Mouse (Mus musculus) erythroblast, embryonic 14.5 days (primary cell): Measurements from ENCODE around the gene Bmpr1a. TPM values are rescaled to one million over a fixed set of nuclear protein-coding genes. Genes with fewer than 3 reads are reported as not detected.

Source experiments
- H3K27me3 ChIP-seq: 2 replicates; pipeline ENCODE4 v1.6.1; 2012; ENCODE audit warnings: inconsistent platforms; ENCODE audit not compliant: control insufficient read depth
- H3K36me3 ChIP-seq: 2 replicates; pipeline ENCODE4 v1.6.1; 2012; ENCODE audit warnings: mild to moderate bottlenecking, inconsistent platforms; ENCODE audit not compliant: control insufficient read depth
- H3K4me1 ChIP-seq: 2 replicates; pipeline ENCODE4 v1.6.1; 2012; ENCODE audit warnings: inconsistent platforms; ENCODE audit not compliant: control insufficient read depth
- H3K4me3 ChIP-seq: replicated peaks from 2 replicates; pipeline ENCODE3; 2012; ENCODE audit warnings: moderate library complexity, mild to moderate bottlenecking, inconsistent platforms
- H3K9me3 ChIP-seq: 2 replicates; pipeline ENCODE4 v1.6.1; 2012; ENCODE audit warnings: low read length, inconsistent platforms, mixed read lengths; ENCODE audit not compliant: control insufficient read depth
- GATA1 ChIP-seq: IDR thresholded peaks from 2 replicates; pipeline ENCODE4 v1.6.1; 2012; ENCODE audit warnings: low read length, inconsistent platforms, mixed read lengths
- TAL1 ChIP-seq: IDR thresholded peaks from 3 replicates; pipeline ENCODE4 v1.6.1; 2012; ENCODE audit warnings: low read length, inconsistent platforms, mixed read lengths
- polyA plus RNA-seq: library from polyadenylated mRNA; stranded (reverse); fragments of >175 nt; gene quantifications from 2 replicates; pipeline ENCODE4 v1.2.3, GENCODE M21; 2012

The Bmpr1a gene
- polyA plus RNA-seq, 1 experiment, result not detected

- Histone ChIP-seq H3K4me3 (no peak overlapping the region), H3K9me3 (no peaks in the 10 kb centered on the region), H3K4me1 (no peaks in the 10 kb centered on the region), H3K36me3 (no peaks in the 10 kb centered on the region), H3K27me3 (no peaks in the 10 kb centered on the region)
- TF ChIP-seq GATA1 (no peak), TAL1 (no peak)
Measured at GRCm38 (mm10) chr14:34393295-34393694, 109.8 kb downstream of the Bmpr1a start.

DNA sequence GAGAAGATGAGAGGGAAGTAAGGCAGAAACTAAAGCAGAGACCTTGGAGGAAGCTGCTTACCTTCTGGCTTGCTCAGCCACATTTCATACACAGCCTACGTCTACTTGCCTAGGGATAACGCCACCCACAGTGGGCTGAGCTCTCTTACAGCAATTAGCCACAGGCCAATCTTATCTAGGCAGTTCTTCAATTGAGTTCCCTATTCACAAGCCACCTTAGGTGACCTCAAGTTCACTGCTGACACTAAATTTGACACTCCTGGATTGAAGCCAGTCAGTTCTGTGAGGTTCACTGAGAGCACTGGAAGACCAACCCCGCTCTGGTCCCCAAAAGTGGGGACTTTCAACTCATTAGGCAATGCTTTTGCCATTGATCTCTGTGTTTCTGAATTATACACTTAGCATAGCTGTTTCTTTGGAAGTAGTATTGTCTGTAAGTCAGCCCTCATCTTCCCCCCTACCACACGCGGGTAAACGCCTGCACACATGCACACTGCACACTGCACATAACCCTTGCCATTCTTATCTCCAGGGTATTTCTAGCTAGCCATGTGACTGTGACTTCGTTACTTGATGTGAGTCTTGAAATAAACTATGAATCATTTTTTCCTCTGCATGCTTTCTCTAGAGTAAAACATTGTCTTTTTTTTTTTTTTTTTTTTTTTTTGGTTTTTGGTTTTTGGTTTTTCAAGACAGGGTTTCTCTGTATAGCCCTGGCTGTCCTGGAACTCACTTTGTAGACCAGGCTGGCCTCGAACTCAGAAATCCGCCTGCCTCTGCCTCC, 120.0 kb downstream of the Bmpr1a start:
- no peaks in the 10 kb centered on the region for H3K9me3 ChIP-seq
- no peak for TF ChIP-seq GATA1
- TF ChIP-seq TAL1, result no peak
- no peaks in the 10 kb centered on the region for H3K4me1 ChIP-seq
- no peaks in the 10 kb centered on the region for H3K27me3 ChIP-seq
- no peaks in the 10 kb centered on the region for H3K36me3 ChIP-seq
- no peak overlapping the region for H3K4me3 ChIP-seq

GRCm38 (mm10) chr14:34378560-34379331, 124.4 kb downstream of the Bmpr1a start:
- no peaks in the 10 kb centered on the region for H3K36me3 ChIP-seq
- H3K27me3 ChIP-seq, result no peaks in the 10 kb centered on the region
- no peak overlapping the region for H3K4me3 ChIP-seq
- no peaks in the 10 kb centered on the region for H3K4me1 ChIP-seq
- TF ChIP-seq GATA1 (no peak), TAL1 (no peak)
- H3K9me3 ChIP-seq, result no peaks in the 10 kb centered on the region

DNA sequence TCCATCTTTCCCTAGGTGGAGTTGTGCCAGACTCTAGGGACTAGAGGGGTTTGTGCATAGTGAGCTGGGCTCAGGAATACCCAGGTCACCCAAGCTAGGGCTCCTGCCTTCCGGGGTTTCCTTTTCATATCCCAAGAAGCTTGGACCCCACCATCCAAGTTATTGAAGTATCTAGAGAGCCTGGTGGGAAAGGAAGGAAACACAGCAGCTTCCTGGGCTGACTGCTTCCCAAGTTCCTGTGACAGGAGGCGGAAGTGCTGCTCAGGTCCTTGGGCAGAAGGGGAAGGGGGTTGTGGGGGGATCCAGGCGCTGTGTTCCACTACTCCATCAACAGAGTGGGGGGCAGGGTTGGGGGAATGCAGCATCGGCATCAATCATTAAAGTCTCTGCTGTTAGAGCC, 126.0 kb downstream of the Bmpr1a start:
- Histone ChIP-seq H3K4me1 (no peaks in the 10 kb centered on the region), H3K9me3 (no peaks in the 10 kb centered on the region), H3K4me3 (no peak overlapping the region), H3K27me3 (no peaks in the 10 kb centered on the region), H3K36me3 (no peaks in the 10 kb centered on the region)
- TF ChIP-seq GATA1 (no peak), TAL1 (no peak)

GRCm38 (mm10) chr14:34375941-34376340, 127.2 kb downstream of the Bmpr1a start:
- no peaks in the 10 kb centered on the region for H3K36me3 ChIP-seq
- no peaks in the 10 kb centered on the region for H3K4me1 ChIP-seq
- H3K4me3 ChIP-seq, result no peak overlapping the region
- H3K27me3 ChIP-seq, result no peaks in the 10 kb centered on the region
- H3K9me3 ChIP-seq, result no peaks in the 10 kb centered on the region
- TF ChIP-seq TAL1 (no peak), GATA1 (no peak)

- Histone ChIP-seq H3K27me3 (no peaks in the 10 kb centered on the region), H3K9me3 (no peaks in the 10 kb centered on the region), H3K4me1 (no peaks in the 10 kb centered on the region), H3K4me3 (no peak within 1 kb of the TSS), H3K36me3 (no peaks in the 10 kb centered on the region)
- TF ChIP-seq TAL1 (no peak), GATA1 (no peak)
Measured at GRCm38 (mm10) chr14:34375415-34375904, 127.7 kb downstream of the Bmpr1a start, which contains the start of gene Mmrn2. TSS of gene Mmrn2 (plus strand) at chr14:34375465.

DNA sequence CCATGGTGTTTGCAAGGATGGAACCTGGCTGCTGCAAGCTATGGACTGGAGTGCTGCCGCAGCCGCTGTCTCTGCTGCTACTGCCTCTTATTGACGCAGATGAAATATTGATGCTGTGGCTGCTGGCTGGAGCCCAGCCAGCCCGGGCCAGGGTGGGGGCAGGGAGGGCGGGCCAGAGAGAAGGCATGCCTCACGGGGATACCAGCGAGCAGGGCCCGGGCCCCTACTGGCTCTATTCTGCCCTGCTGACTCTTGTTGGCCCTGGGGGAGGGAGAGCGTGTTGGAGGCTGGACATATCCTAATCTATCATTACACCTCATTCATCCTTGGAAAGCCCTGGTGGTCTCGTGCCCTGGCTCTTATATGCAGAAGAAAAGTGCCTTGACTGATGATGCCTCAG, 128.6 kb downstream of the Bmpr1a start, which contains the start of gene Sncg:
Sncg (minus strand) TSS at position 213 of the 400 bp plus-strand sequence.
- no peaks in the 10 kb centered on the region for H3K4me1 ChIP-seq
- no peaks in the 10 kb centered on the region for H3K27me3 ChIP-seq
- H3K36me3 ChIP-seq, result no peaks in the 10 kb centered on the region
- H3K4me3 ChIP-seq, result no peak within 1 kb of the TSS
- no peaks in the 10 kb centered on the region for H3K9me3 ChIP-seq
- TF ChIP-seq TAL1 (no peak), GATA1 (no peak)

- no peaks in the 10 kb centered on the region for H3K27me3 ChIP-seq
- TF ChIP-seq GATA1 (no peak), TAL1 (no peak)
- H3K4me3 ChIP-seq, result no peak overlapping the region
Measured at GRCm38 (mm10) chr14:34373581-34373980, 129.6 kb downstream of the Bmpr1a start.

GRCm38 (mm10) chr14:34372646-34373045, 130.5 kb downstream of the Bmpr1a start:
- TF ChIP-seq GATA1, result no peak
- no peak for TF ChIP-seq TAL1
- Histone ChIP-seq H3K36me3 (no peaks in the 10 kb centered on the region), H3K9me3 (no peaks in the 10 kb centered on the region)

More at GRCm38 (mm10) chr14:34373581-34373980, 129.6 kb downstream of the Bmpr1a start:
- H3K36me3 ChIP-seq, result no peaks in the 10 kb centered on the region
- H3K4me1 ChIP-seq, result no peaks in the 10 kb centered on the region
- H3K9me3 ChIP-seq, result no peaks in the 10 kb centered on the region

More at GRCm38 (mm10) chr14:34372646-34373045, 130.5 kb downstream of the Bmpr1a start:
- H3K27me3 ChIP-seq, result no peaks in the 10 kb centered on the region
- H3K4me3 ChIP-seq, result no peak overlapping the region
- H3K4me1 ChIP-seq, result no peaks in the 10 kb centered on the region
